Comparison of ENCODE assay signal across 8 mouse cellular contexts in the genomic region with DNA sequence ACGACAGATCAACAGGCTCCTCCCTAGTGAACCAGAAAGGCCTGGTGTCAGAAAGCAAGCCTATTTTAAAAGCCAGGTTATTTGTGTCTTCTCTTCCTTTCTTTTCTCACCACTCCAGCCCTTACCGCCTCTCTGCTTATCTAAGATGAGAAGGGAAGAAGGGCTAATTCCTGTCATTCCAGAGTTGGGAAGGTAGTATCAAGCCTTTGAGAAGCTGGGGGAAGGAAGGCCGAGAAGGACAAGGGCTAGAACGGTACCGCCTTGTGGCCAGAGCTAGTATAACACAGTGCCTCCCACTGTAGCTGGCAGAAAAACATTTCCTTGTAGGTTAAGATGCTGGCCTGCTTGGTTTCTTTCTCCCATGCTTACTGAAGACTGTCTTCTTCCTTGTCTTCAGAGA. TPM values are rescaled to one million over a fixed set of nuclear protein-coding genes. Genes with fewer than 3 reads are reported as not detected.
DNase-seq lines count a peak whose midpoint lies in the region; ATAC-seq and TF ChIP-seq lines count a peak whose summit lies in the region.

No protein-coding gene starts in this region.

- WGBS in kidney, embryonic 16.5 days, result 22% methylated on average over 5 of the region's 5 CpGs

- POLR2A ChIA-PET in Patski (lab: Charles Lee), result interaction anchor here (0.8 kb wide), 1 partner anchor 12 kb away, joined by 8 read pairs; no protein-coding TSS in a partner anchor

- H3K27me3 ChIP-seq in Patski, result no peaks in the 10 kb centered on the region
- no peaks in the 10 kb centered on the region for H3K27me3 ChIP-seq in kidney, embryonic 16.5 days (ENCODE audit: insufficient read depth, low read length)

- H3K27ac ChIP-seq in kidney, embryonic 16.5 days (ENCODE audit: low read length), result 0 out of 2 replicates have a peak overlapping the region, but pooled peaks have one; percentile 44

- no peak overlapping the region for H3K4me3 ChIP-seq in kidney, embryonic 16.5 days (ENCODE audit: low read length)

- no peaks in the 10 kb centered on the region for H3K4me1 ChIP-seq in kidney, embryonic 16.5 days (ENCODE audit: insufficient read depth, low read length)

- no peak overlapping the region for H3K9ac ChIP-seq in kidney, embryonic 16.5 days (replicated peaks; ENCODE audit: low read length)

- TF ChIP-seq CTCF in Patski (IDR thresholded peaks at IDR 0.05), result peak; percentile 68

- in situ Hi-C loops in Patski (cut with MboI; ENCODE audit: low pct_unique_long_range_greater_than_20kb), result no loop called here

- DNase-seq in ovary, postnatal 14 days (ENCODE audit: low spot score), result peak; percentile 29
- DNase-seq in ovary, postnatal 10 days (ENCODE audit: low spot score), result no peak
- DNase-seq in Patski (ENCODE audit: low read depth, low spot score), result no peak
- peak; percentile 63 to 70 for DNase-seq in cerebellum, postnatal 10 days
- DNase-seq in lung, postnatal 36 days, result peak; percentile 88
- peak; percentile 62 for DNase-seq in thymus, postnatal 0 days (ENCODE audit: low spot score)

- H3K4me2 ChIP-seq in kidney, embryonic 16.5 days (replicated peaks; ENCODE audit: low read depth, low read length), result no peak overlapping the region

- CTCF ChIA-PET in Patski (lab: Charles Lee), result interaction anchor here (0.8 to 1.3 kb wide), 4 partner anchors 11 to 33 kb away, joined by 3 read pairs; no protein-coding TSS in a partner anchor

- no peaks in the 10 kb centered on the region for H3K9me3 ChIP-seq in kidney, embryonic 16.5 days (ENCODE audit: low read length)

- ATAC-seq in Patski, result peak; percentile 89
- ATAC-seq in granulocyte monocyte progenitor cell, adult 5-6 weeks (replicated peaks; ENCODE audit: poor library complexity, severe bottlenecking), result peak; percentile 74
- ATAC-seq in kidney, embryonic 16.5 days (ENCODE audit: low FRiP score, low TSS enrichment), result no peak

- peaks cover 24% of the 10 kb centered on the region for H3K36me3 ChIP-seq in kidney, embryonic 16.5 days (ENCODE audit: insufficient read depth, low read length)

RNA-seq across cellular contexts. Expression of a gene that starts 24.7 kb away (rescaled TPM):
- polyA plus RNA-seq in Patski (2021), result 183 TPM
- 80.8 and 116 TPM in 2 replicates for total RNA-seq in granulocyte monocyte progenitor cell, adult 5-6 weeks (2014; fragmentation: Nextera tagmentation)
- total RNA-seq in granulocyte monocyte progenitor cell, adult 5-6 weeks (2017), result 92.4 and 133 TPM in 2 replicates
- polyA plus RNA-seq in kidney, embryonic 16.5 days (2015; fragmentation: Nextera tagmentation; extraction: Ambion mirVana), result 114 and 118 TPM in 2 replicates
- polyA plus RNA-seq in thymus, postnatal 0 days (2015; fragmentation: Nextera tagmentation; extraction: Ambion mirVana), result 130 and 131 TPM in 2 replicates

Comparison
In these comparisons a context has a peak if more than half of its experiments do, and no peak if none do; other contexts are left out.
1. DNase-seq: peak in ovary, postnatal 14 days (single experiment), cerebellum, postnatal 10 days (2 of 2), lung, postnatal 36 days (single experiment) and thymus, postnatal 0 days (single experiment); none in ovary, postnatal 10 days (single experiment) and Patski (single experiment).